Mouse (Mus musculus) ES-Bruce4 (cell line): ENCODE measurements around the gene Txlnb.

Experiments used
- CTCF ChIP-seq: IDR thresholded peaks from one replicate; pipeline ENCODE4 v1.8.1; 2011; ENCODE audit warnings: low read depth, low read length
- EP300 ChIP-seq: IDR thresholded peaks from 2 replicates; pipeline ENCODE4 v1.6.1; 2011; ENCODE audit warnings: low read depth, low read length; ENCODE audit not compliant: insufficient read depth
- POLR2A ChIP-seq: IDR thresholded peaks from one replicate; pipeline ENCODE4 v1.8.1; 2011; ENCODE audit warnings: low read length; ENCODE audit not compliant: insufficient read depth

DNA sequence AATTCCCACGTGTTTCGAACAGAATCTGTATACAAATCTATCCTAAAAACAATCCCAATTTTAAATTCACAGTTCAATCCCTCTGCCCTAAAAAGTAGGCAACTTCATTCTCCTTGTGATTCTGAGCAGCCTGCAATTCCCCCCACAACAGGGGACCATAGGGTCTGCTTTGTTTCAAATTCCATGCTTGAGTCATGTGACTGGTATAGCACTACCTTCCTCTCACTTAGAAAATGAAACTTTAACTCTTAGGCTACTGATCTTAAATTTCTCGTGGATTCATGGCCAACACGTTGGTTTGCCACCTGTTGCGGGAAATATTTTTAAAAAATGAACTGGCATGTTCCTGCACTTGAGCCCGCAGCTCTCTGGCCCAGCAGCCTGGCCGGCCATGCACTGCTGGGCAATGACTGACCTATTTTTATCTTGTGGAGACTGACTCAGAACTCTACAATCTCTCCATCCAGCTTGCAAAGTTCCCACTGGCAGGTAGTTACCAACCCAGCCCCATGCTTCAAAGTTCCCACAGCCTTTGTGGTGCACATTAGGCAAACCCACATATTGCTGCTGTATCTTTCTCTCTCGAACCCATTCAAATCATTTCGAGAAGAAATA, 61.7 kb downstream of the Txlnb start:
- TF ChIP-seq POLR2A (no peak), CTCF (no peak), EP300 (no peak)
